Mouse (Mus musculus) CH12.LX (cell line): ENCODE results near the gene Astn2. TPM values are rescaled to one million over a fixed set of nuclear protein-coding genes. Genes with fewer than 3 reads are reported as not detected.

Experiments
- DNase-seq: peaks from one replicate; pipeline ENCODE4 v3.0.0-alpha.2; 2013; ENCODE audit errors: extremely low read depth
- H3K27ac ChIP-seq: 2 replicates; pipeline ENCODE4 v1.5.1; 2012; ENCODE audit warnings: low read depth, mild to moderate bottlenecking, control low read depth, moderate library complexity; ENCODE audit not compliant: insufficient read depth
- H3K27me3 ChIP-seq: replicated peaks from 2 replicates; pipeline ENCODE3; 2012; ENCODE audit warnings: inconsistent platforms
- H3K36me3 ChIP-seq, 2 experiments: replicated peaks in 1 of 2; 2 replicates each; pipeline versions ENCODE3 to v1.6.1; 2012; ENCODE audit warnings: inconsistent platforms in 1 of 2, low read length in 1 of 2, mild to moderate bottlenecking in 1 of 2, mixed read lengths in 1 of 2, moderate library complexity in 1 of 2; ENCODE audit not compliant: control insufficient read depth in 1 of 2, insufficient read depth in 1 of 2
- H3K4me1 ChIP-seq, 2 experiments: 2 replicates each; pipeline ENCODE4 v1.6.1; 2012; ENCODE audit warnings: inconsistent platforms in 1 of 2, moderate library complexity in 1 of 2; ENCODE audit not compliant: insufficient read depth in 2 of 2, control insufficient read depth in 1 of 2
- H3K4me2 ChIP-seq: 2 replicates; pipeline ENCODE4 v1.6.1; 2012; ENCODE audit warnings: low read depth, mild to moderate bottlenecking, control low read depth; ENCODE audit not compliant: poor library complexity, insufficient read depth, severe bottlenecking
- H3K4me3 ChIP-seq, 3 experiments: fragments of 150-350 bp in 1 of 3; sonication (generic) in 1 of 3; replicated peaks in 1 of 3; 2 replicates each; pipeline versions ENCODE3 to v1.5.1; 2011 to 2012; ENCODE audit warnings: low read depth in 2 of 3, low read length in 2 of 3, mild to moderate bottlenecking in 2 of 3, moderate library complexity in 2 of 3, control low read depth in 1 of 3, improper control_type of control experiment in 1 of 3, inconsistent platforms in 1 of 3, mixed read lengths in 1 of 3; ENCODE audit not compliant: poor library complexity in 1 of 3
- H3K79me2 ChIP-seq: replicated peaks from 2 replicates; pipeline ENCODE4 v1.6.1; 2012; ENCODE audit warnings: mild to moderate bottlenecking, moderate library complexity; ENCODE audit not compliant: control insufficient read depth, poor library complexity, insufficient read depth, severe bottlenecking; ENCODE audit errors: extremely low read depth
- H3K9ac ChIP-seq: 2 replicates; pipeline ENCODE4 v1.6.1; 2012; ENCODE audit warnings: low read depth, mild to moderate bottlenecking, control low read depth, moderate library complexity; ENCODE audit not compliant: insufficient read depth
- H3K9me3 ChIP-seq: replicated peaks from 2 replicates; pipeline ENCODE3; 2012; ENCODE audit warnings: low read length, inconsistent platforms, mixed read lengths
- CHD1 ChIP-seq: IDR thresholded peaks from 2 replicates; pipeline ENCODE4 v1.6.1; 2012; ENCODE audit warnings: low read depth, low read length, improper control_type of control experiment, inconsistent platforms
- CTCF ChIP-seq, 2 experiments: IDR thresholded peaks in 1 of 2; conservative IDR thresholded peaks in 1 of 2; 2 replicates each; pipeline ENCODE4 v1.5.1; 2011 to 2012; ENCODE audit warnings: low read depth in 2 of 2, low read length in 2 of 2, improper control_type of control experiment in 1 of 2, inconsistent platforms in 1 of 2, mild to moderate bottlenecking in 1 of 2, moderate library complexity in 1 of 2
- E2F4 ChIP-seq: IDR thresholded peaks from 2 replicates; pipeline ENCODE4 v1.6.1; 2011; ENCODE audit warnings: low read depth, low read length, improper control_type of control experiment; ENCODE audit not compliant: insufficient replicate concordance
- ELF1 ChIP-seq: IDR thresholded peaks from 2 replicates; pipeline ENCODE4 v1.6.1; 2014; ENCODE audit warnings: low read depth, mild to moderate bottlenecking, inconsistent platforms, low read length, improper control_type of control experiment
- ETS1 ChIP-seq: conservative IDR thresholded peaks from 2 replicates; pipeline ENCODE4 v1.6.1; 2012; ENCODE audit warnings: low read depth, mild to moderate bottlenecking, inconsistent platforms, low read length, improper control_type of control experiment, moderate library complexity
- GABPA ChIP-seq: IDR thresholded peaks from 2 replicates; pipeline ENCODE4 v1.6.1; 2012; ENCODE audit warnings: low read depth, low read length, improper control_type of control experiment, inconsistent platforms; ENCODE audit not compliant: insufficient replicate concordance
- JUN ChIP-seq: IDR thresholded peaks from 2 replicates; pipeline ENCODE4 v1.6.1; 2011; ENCODE audit warnings: low read depth, mild to moderate bottlenecking, low read length, improper control_type of control experiment, moderate library complexity; ENCODE audit not compliant: insufficient read depth
- JUND ChIP-seq: conservative IDR thresholded peaks from 2 replicates; pipeline ENCODE4 v1.6.1; 2011; ENCODE audit warnings: low read depth, low read length, improper control_type of control experiment
- MAFK ChIP-seq: IDR thresholded peaks from 2 replicates; pipeline ENCODE4 v1.6.1; 2011; ENCODE audit warnings: low read length, improper control_type of control experiment; ENCODE audit not compliant: insufficient replicate concordance
- MAX ChIP-seq: IDR thresholded peaks from 2 replicates; pipeline ENCODE4 v1.6.1; 2011; ENCODE audit warnings: low read length, improper control_type of control experiment
- MXI1 ChIP-seq: IDR thresholded peaks from 2 replicates; pipeline ENCODE4 v1.6.1; 2011; ENCODE audit warnings: mild to moderate bottlenecking, low read depth, low read length, improper control_type of control experiment
- MYC ChIP-seq: IDR thresholded peaks from 2 replicates; pipeline ENCODE4 v1.6.1; 2011; ENCODE audit warnings: low read depth, mild to moderate bottlenecking, improper control_type of control experiment, low read length
- NRF1 ChIP-seq: IDR thresholded peaks from 2 replicates; pipeline ENCODE4 v1.6.1; 2014; ENCODE audit warnings: low read depth, mild to moderate bottlenecking, inconsistent platforms, low read length, improper control_type of control experiment, moderate library complexity
- PAX5 ChIP-seq: IDR thresholded peaks from 2 replicates; pipeline ENCODE4 v1.6.1; 2012; ENCODE audit warnings: low read length, inconsistent platforms, mixed read lengths
- POLR2A ChIP-seq: IDR thresholded peaks from 2 replicates; pipeline ENCODE4 v1.6.1; 2011; ENCODE audit warnings: low read depth, mild to moderate bottlenecking, improper control_type of control experiment, low read length
- RAD21 ChIP-seq: IDR thresholded peaks from 2 replicates; pipeline ENCODE4 v1.6.1; 2011; ENCODE audit warnings: low read depth, mild to moderate bottlenecking, low read length, improper control_type of control experiment, moderate library complexity
- TBP ChIP-seq: conservative IDR thresholded peaks from 2 replicates; pipeline ENCODE4 v1.6.1; 2011; ENCODE audit warnings: low read depth, low read length, improper control_type of control experiment
- TCF12 ChIP-seq: IDR thresholded peaks from 2 replicates; pipeline ENCODE4 v1.6.1; 2014; ENCODE audit warnings: low read depth, mild to moderate bottlenecking, inconsistent platforms, low read length, improper control_type of control experiment
- UBTF ChIP-seq: IDR thresholded peaks from 2 replicates; pipeline ENCODE4 v1.6.1; 2012; ENCODE audit warnings: low read depth, mild to moderate bottlenecking, inconsistent platforms, low read length, improper control_type of control experiment, moderate library complexity
- USF1 ChIP-seq: IDR thresholded peaks from 2 replicates; pipeline ENCODE4 v1.6.1; 2014; ENCODE audit warnings: low read depth, mild to moderate bottlenecking, inconsistent platforms, low read length, improper control_type of control experiment
- ZC3H11A ChIP-seq: IDR thresholded peaks from 2 replicates; pipeline ENCODE4 v1.6.1; 2012; ENCODE audit warnings: low read depth, mild to moderate bottlenecking, inconsistent platforms, low read length, improper control_type of control experiment
- ZMIZ1 ChIP-seq: IDR thresholded peaks from 2 replicates; pipeline ENCODE4 v1.6.1; 2012; ENCODE audit warnings: low read depth, mild to moderate bottlenecking, inconsistent platforms, low read length, improper control_type of control experiment
- ZNF384 ChIP-seq: IDR thresholded peaks from 2 replicates; pipeline ENCODE4 v1.6.1; 2012; ENCODE audit warnings: low read depth, low read length, improper control_type of control experiment, inconsistent platforms
- dilution Hi-C: fragments of 300-500 bp; cut with MboI; formaldehyde crosslinking; loops from 2 replicates; pipeline ENCODE4 v1.14.3; 2020; ENCODE audit warnings: low sequenced_read_pairs; ENCODE audit not compliant: extremely low pct_unique_long_range_greater_than_20kb, extremely low pct_ligation_motif_present
- in situ Hi-C: fragments of 300-500 bp; cut with MboI; formaldehyde crosslinking; loops from 3 replicates; pipeline ENCODE4 v1.14.3; 2019; ENCODE audit warnings: low sequenced_read_pairs, low pct_ligation_motif_present, low pct_unique_long_range_greater_than_20kb, mixed read lengths
- polyA plus RNA-seq: library from polyadenylated mRNA; unstranded; fragments of >175 nt; gene quantifications from 2 replicates; pipeline ENCODE4 v1.2.1, GENCODE M21; 2012; ENCODE audit warnings: low read depth; ENCODE audit not compliant: insufficient read length
- total RNA-seq, 2 experiments: library from RNA; depleted of rRNA; stranded (reverse); fragments of 300-350 nt in 1 of 2; fragments of >200 nt in 1 of 2; gene quantifications; 2 replicates each; pipeline ENCODE4 v1.2.3; 2012 to 2014

The Astn2 gene
- total and polyA plus RNA-seq, 3 experiments = not detected

- H3K36me3 ChIP-seq = no peaks in the 10 kb centered on the region
- in situ Hi-C loops = no loop called here
- H3K4me3 ChIP-seq = no peak overlapping the region
- DNase-seq = no peak
- TF ChIP-seq MAX (no peak), MAFK (no peak), TBP (no peak), CHD1 (no peak), E2F4 (no peak), MXI1 (no peak), TCF12 (no peak), POLR2A (no peak), PAX5 (no peak), JUN (no peak), GABPA (no peak)
- TF ChIP-seq, all 38 proteins: peak for 0
- H3K79me2 ChIP-seq = no peaks in the 10 kb centered on the region
- no peak overlapping the region for H3K4me2 ChIP-seq
- dilution Hi-C loops = no loop called here
- no peaks in the 10 kb centered on the region for H3K4me1 ChIP-seq
- peaks cover 48% of the 10 kb centered on the region for H3K9me3 ChIP-seq
- H3K27me3 ChIP-seq = no peaks in the 10 kb centered on the region
- no peak overlapping the region for H3K27ac ChIP-seq
- H3K9ac ChIP-seq = no peak overlapping the region
These were observed 428.2 kb downstream of the Astn2 start for GRCm38 (mm10) chr4:65976251-65976650.

- H3K9ac ChIP-seq = no peak overlapping the region
- in situ Hi-C loops (no loop called here), dilution Hi-C loops (no loop called here)
- no peaks in the 10 kb centered on the region for H3K36me3 ChIP-seq
- H3K27ac ChIP-seq = no peak overlapping the region
- H3K4me1 ChIP-seq = no peaks in the 10 kb centered on the region
- no peak overlapping the region for H3K4me3 ChIP-seq
- no peaks in the 10 kb centered on the region for H3K79me2 ChIP-seq
- no peak overlapping the region for H3K4me2 ChIP-seq
- no peak for DNase-seq
- H3K9me3 ChIP-seq = peaks cover 41% of the 10 kb centered on the region
- TF ChIP-seq ETS1 (no peak), ZNF384 (no peak)
- H3K27me3 ChIP-seq = no peaks in the 10 kb centered on the region
These were observed 432.0 kb downstream of the Astn2 start for GRCm38 (mm10) chr4:65972395-65972794.

- no peak overlapping the region for H3K4me3 ChIP-seq
- DNase-seq = no peak
- H3K4me2 ChIP-seq = no peak overlapping the region
- in situ Hi-C loops (no loop called here), dilution Hi-C loops (no loop called here)
- H3K36me3 ChIP-seq = no peaks in the 10 kb centered on the region
- peaks cover 47% of the 10 kb centered on the region for H3K9me3 ChIP-seq
- H3K4me1 ChIP-seq = no peaks in the 10 kb centered on the region
- no peak overlapping the region for H3K9ac ChIP-seq
- no peaks in the 10 kb centered on the region for H3K27me3 ChIP-seq
- TF ChIP-seq NRF1 = no peak
- TF ChIP-seq JUND = no peak
- TF ChIP-seq CHD1 = no peak
- no peak for TF ChIP-seq USF1
- TF ChIP-seq E2F4 = no peak
- no peak for TF ChIP-seq MAX
- no peak for TF ChIP-seq ZMIZ1
- no peak for TF ChIP-seq RAD21
- no peak for TF ChIP-seq ELF1
- TF ChIP-seq MAFK = no peak
- no peak for TF ChIP-seq MYC
- no peak for TF ChIP-seq ZC3H11A
- TF ChIP-seq CTCF (conservative IDR thresholded peaks at IDR 0.05 in 1 of 2, IDR thresholded peaks at IDR 0.05 in 1 of 2; ENCODE audit: low read depth in 2 of 2, low read length in 2 of 2) = no peak
- TF ChIP-seq ZNF384 = no peak
- no peak for TF ChIP-seq TBP
- TF ChIP-seq UBTF = no peak
- no peak for TF ChIP-seq POLR2A
- H3K27ac ChIP-seq = no peak overlapping the region
- H3K79me2 ChIP-seq = no peaks in the 10 kb centered on the region
These were observed 435.1 kb downstream of the Astn2 start for GRCm38 (mm10) chr4:65969318-65969717.
